Mouse (Mus musculus) limb, embryonic 11.5 days (tissue): ENCODE results near the gene Usp7. TPM values are rescaled to one million over a fixed set of nuclear protein-coding genes. Genes with fewer than 3 reads are reported as not detected.
"Not testable (repeated sequence)": the region's sequence is repeated elsewhere in the genome, so short reads cannot be mapped to it uniquely, and the experiment has no call there.

Source experiments
- ATAC-seq: fragments of 200-750 bp; cut with Nextera tagmentation; 2 replicates; pipeline ENCODE4 v1.8.0; 2017; ENCODE audit warnings: low read depth; ENCODE audit not compliant: insufficient number of reproducible peaks, low FRiP score, low TSS enrichment
- DNase-seq: peaks from one replicate; pipeline ENCODE4 v3.0.0-alpha.2; 2015; ENCODE audit warnings: low spot score
- H3K27ac ChIP-seq: fragments of 300-500 bp; sonication (generic); replicated peaks from 2 replicates; pipeline ENCODE4 v1.5.1; 2014; ENCODE audit warnings: low read depth, mild to moderate bottlenecking, low read length
- H3K27me3 ChIP-seq: fragments of 300-500 bp; sonication (generic); 2 replicates; pipeline ENCODE4 v1.6.1; 2014; ENCODE audit warnings: mild to moderate bottlenecking, low read length, mixed read lengths; ENCODE audit not compliant: control insufficient read depth, insufficient read depth
- H3K36me3 ChIP-seq: fragments of 300-500 bp; sonication (generic); 2 replicates; pipeline ENCODE4 v1.6.1; 2014; ENCODE audit warnings: mild to moderate bottlenecking, low read length, moderate library complexity, mixed read lengths; ENCODE audit not compliant: control insufficient read depth, insufficient read depth
- H3K4me1 ChIP-seq: fragments of 300-500 bp; sonication (generic); 2 replicates; pipeline ENCODE4 v1.6.1; 2014; ENCODE audit warnings: low read length, mixed read lengths; ENCODE audit not compliant: control insufficient read depth, insufficient read depth
- H3K4me2 ChIP-seq: fragments of 300-500 bp; sonication (generic); 2 replicates; pipeline ENCODE4 v1.6.1; 2014; ENCODE audit warnings: low read depth, mild to moderate bottlenecking, moderate library complexity; ENCODE audit not compliant: severe bottlenecking
- H3K4me3 ChIP-seq: fragments of 300-500 bp; sonication (generic); 2 replicates; pipeline ENCODE4 v1.5.1; 2014; ENCODE audit warnings: low read depth, low read length
- H3K9ac ChIP-seq: fragments of 300-500 bp; sonication (generic); 2 replicates; pipeline ENCODE4 v1.6.1; 2014; ENCODE audit warnings: mild to moderate bottlenecking, low read length
- H3K9me3 ChIP-seq: fragments of 300-500 bp; sonication (generic); 2 replicates; pipeline ENCODE4 v1.6.1; 2016; ENCODE audit warnings: low read length; ENCODE audit not compliant: control insufficient read depth
- WGBS: fragments of 180-500 bp; shearing (Covaris S2); extraction: QIAGEN DNeasy Blood & Tissue Kit; methylation state at CpG from one replicate; pipeline ENCODE4 v1.1.7; 2014; 5-methylcytosine and 5-hydroxymethylcytosine counted together
- polyA plus RNA-seq: library from polyadenylated mRNA; unstranded; fragments of >200 nt; fragmentation: Nextera tagmentation; extraction: Ambion mirVana; gene quantifications from 2 replicates; pipeline ENCODE4 v1.2.1, GENCODE M21; 2014

Gene Usp7
- polyA plus RNA-seq, 1 experiment from 2014 or later = 41.5 TPM

DNA sequence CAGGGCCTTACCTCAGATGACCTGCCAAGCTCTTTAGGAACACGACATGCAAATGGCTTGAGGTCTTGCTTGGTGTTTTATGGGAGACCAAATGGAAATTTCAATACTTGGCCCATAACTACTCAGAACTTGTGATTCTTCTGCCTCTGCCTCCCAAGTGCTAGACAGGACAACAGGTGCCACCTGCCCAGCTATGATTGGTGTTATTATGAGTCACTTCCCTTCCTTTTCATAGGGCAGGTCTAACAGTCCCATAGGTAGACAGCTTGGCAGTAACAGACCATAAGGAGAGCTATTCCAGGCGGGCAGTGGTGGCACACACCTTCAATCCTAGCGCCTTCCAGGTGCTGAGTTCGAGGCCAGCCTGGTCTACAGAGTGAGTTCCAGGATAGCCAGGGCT lies 58.5 kb downstream of the Usp7 start:
- no peaks in the 10 kb centered on the region for H3K27me3 ChIP-seq
- DNase-seq (no peak), ATAC-seq (no peak)
- no peak overlapping the region for H3K4me3 ChIP-seq
- H3K36me3 ChIP-seq = no peaks in the 10 kb centered on the region
- H3K4me2 ChIP-seq = no peak overlapping the region
- H3K27ac ChIP-seq = no peak overlapping the region
- H3K9me3 ChIP-seq = no peaks in the 10 kb centered on the region
- no peak overlapping the region for H3K9ac ChIP-seq
- WGBS = 94% methylated on average over 4 of the region's 4 CpGs
- H3K4me1 ChIP-seq = peaks cover 14% of the 10 kb centered on the region

DNA sequence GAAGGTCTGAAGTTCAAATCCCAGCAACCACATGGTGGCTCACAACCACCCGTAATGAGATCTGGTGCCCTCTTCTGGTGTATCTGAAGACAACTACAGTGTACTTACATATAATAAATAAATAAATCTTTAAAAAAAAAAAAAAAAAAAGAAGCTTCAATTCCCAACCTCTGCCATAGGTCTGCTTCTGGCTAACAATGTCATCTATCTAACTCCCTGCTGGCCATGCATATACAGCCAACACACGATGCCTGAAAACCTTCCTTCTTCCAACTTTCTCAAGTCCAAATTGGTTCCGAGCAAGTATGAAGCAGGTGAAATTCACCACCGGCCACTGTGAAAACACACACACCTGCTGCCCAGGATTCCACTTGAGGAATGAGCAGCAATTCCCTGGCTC lies 59.7 kb downstream of the Usp7 start:
- WGBS = 87% methylated on average over 3 of the region's 4 CpGs
- peaks cover 14% of the 10 kb centered on the region for H3K4me1 ChIP-seq
- H3K9me3 ChIP-seq, DNase-seq, ATAC-seq, H3K27ac ChIP-seq, H3K4me3 ChIP-seq, H3K36me3 ChIP-seq, H3K9ac ChIP-seq, H3K27me3 ChIP-seq, H3K4me2 ChIP-seq: not testable (repeated sequence)

DNA sequence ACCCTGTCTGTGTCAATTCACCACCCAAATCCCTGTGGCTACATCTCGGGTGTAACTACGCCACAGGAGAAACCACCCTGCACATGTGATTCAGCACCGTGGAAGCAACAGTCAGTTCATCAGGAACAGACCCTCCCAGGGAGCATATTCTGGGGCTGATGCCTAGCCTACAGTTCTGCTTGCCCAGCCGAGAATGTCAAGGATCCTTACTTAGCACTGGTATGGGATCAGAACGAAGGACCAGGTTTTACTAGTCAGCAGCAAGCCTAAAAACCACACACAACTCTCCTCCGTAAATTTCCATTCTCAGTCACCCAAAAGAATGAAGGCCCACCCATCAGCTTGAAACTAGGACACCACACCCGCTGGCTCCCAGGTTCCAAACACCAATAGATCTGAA lies 60.5 kb downstream of the Usp7 start:
- no peaks in the 10 kb centered on the region for H3K9me3 ChIP-seq
- DNase-seq (no peak), ATAC-seq (no peak)
- H3K4me1 ChIP-seq = peaks cover 9% of the 10 kb centered on the region
- H3K27me3 ChIP-seq = no peaks in the 10 kb centered on the region
- H3K27ac ChIP-seq = no peak overlapping the region
- no peaks in the 10 kb centered on the region for H3K36me3 ChIP-seq
- H3K4me3 ChIP-seq = no peak overlapping the region
- H3K4me2 ChIP-seq = no peak overlapping the region
- H3K9ac ChIP-seq = no peak overlapping the region
- WGBS = 87% methylated on average over 7 of the region's 7 CpGs

DNA sequence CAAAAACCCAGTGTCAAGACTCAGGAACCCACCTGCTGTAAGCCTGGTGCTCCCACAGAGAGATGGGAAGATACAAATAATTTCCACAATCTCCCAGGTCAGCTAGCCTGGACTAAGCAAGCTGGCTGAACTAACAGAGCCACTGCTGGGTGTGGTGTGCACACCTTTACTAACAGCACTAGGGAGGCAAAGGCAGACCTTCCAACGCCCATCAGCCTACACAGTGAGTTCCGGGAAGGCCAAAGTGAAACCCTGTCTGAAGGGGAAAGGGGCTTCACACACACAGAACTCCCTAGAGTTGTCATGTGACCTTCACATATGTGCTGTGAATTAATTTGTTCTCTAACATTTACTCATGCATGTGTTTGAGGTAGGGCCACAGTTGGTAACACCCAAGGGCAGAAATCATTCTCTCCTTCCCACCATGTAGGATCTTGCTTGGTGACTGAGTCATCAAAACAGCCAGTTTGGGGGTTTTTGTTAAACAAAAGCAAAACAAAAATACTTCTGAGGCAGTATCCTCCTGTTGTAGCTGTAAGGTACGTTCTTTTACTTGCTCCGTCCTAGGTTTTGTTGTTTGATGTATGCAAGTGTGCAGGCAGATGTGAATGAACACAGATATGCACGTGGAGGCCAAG lies 63.9 kb downstream of the Usp7 start:
- Histone ChIP-seq H3K27me3 (no peaks in the 10 kb centered on the region), H3K4me3 (no peak overlapping the region), H3K9me3 (no peaks in the 10 kb centered on the region), H3K36me3 (0 out of 2 replicates have a peak, but pooled peaks cover 2% of the 10 kb centered on the region), H3K27ac (no peak overlapping the region), H3K9ac (no peak overlapping the region), H3K4me2 (no peak overlapping the region), H3K4me1 (no peaks in the 10 kb centered on the region)
- WGBS = 91% methylated on average over 5 of the region's 5 CpGs
- DNase-seq (no peak), ATAC-seq (no peak)

DNA sequence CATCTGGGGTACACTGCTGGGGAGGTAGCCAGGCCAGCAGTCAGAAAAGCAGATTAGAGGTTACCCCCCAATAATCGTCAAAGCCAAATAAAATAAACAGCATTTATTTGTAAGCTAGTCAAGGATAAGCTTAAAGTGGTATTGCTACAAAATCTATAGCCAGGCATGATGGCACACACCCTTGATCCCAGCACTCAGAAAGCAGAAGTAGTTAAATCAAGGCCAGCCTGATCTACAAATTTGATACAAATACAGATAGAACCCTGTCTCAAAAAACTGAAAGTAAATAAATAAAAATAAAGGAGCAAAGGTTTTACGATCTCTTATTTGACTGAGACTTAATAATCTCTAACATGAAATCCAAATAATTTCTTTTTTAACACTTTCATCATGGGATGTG lies 66.3 kb downstream of the Usp7 start:
- H3K4me3 ChIP-seq = no peak overlapping the region
- no peak overlapping the region for H3K9ac ChIP-seq
- H3K4me1 ChIP-seq = no peaks in the 10 kb centered on the region
- 90% methylated on average over 2 of the region's 2 CpGs for WGBS
- H3K27me3 ChIP-seq = no peaks in the 10 kb centered on the region
- H3K9me3 ChIP-seq = no peaks in the 10 kb centered on the region
- no peak for DNase-seq
- no peak overlapping the region for H3K4me2 ChIP-seq
- 0 out of 2 replicates have a peak, but pooled peaks cover 2% of the 10 kb centered on the region for H3K36me3 ChIP-seq
- ATAC-seq = no peak
- no peak overlapping the region for H3K27ac ChIP-seq

DNA sequence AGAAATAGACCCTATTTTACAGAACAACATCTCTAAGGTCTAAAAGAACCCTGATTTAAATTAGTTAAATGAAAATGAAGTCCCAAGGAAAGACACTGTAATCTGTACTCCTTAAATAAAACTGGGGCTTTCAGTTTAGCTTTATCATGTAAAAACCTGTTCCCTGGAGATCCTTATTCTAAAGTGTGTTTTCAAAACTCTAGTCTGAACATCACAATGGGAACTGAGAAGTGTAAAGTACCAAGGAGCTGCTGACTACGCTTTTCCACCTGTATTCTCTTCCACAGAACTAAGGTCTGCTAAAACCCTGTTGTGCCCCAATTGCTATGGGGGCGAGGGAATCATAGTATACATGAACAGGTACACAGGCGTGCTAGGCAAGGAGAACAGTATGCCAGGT lies 68.1 kb downstream of the Usp7 start:
- no peak overlapping the region for H3K27ac ChIP-seq
- H3K4me3 ChIP-seq = no peak overlapping the region
- ATAC-seq (no peak), DNase-seq (no peak)
- H3K36me3 ChIP-seq = 0 out of 2 replicates have a peak, but pooled peaks cover 2% of the 10 kb centered on the region
- no peaks in the 10 kb centered on the region for H3K4me1 ChIP-seq
- WGBS = 92% methylated on average over 3 of the region's 3 CpGs
- no peak overlapping the region for H3K4me2 ChIP-seq
- H3K9ac ChIP-seq = no peak overlapping the region
- H3K9me3 ChIP-seq = no peaks in the 10 kb centered on the region
- no peaks in the 10 kb centered on the region for H3K27me3 ChIP-seq

DNA sequence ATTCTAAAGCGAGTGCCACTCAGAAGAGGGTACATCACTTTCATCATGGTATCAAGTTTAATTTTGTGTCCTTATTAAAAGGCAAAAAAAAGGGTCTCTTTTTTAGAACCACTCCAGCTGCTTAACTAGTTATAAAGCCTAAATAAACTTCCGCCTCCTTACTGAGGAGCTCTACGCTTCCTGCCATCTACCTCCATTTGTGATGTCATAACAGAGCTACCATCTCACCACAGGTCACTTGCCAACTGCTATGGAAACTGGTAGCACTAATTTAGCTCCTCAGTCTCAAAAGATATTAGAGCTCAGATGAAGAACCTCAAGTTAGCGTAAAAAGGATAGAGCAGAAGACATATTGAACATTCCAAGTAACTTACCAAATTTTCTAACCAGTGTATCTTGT lies 71.7 kb downstream of the Usp7 start:
- ATAC-seq (no peak), DNase-seq (no peak)
- Histone ChIP-seq H3K27ac (no peak overlapping the region), H3K27me3 (no peaks in the 10 kb centered on the region), H3K4me1 (no peaks in the 10 kb centered on the region), H3K9me3 (no peaks in the 10 kb centered on the region), H3K36me3 (peaks cover 3% of the 10 kb centered on the region), H3K4me2 (no peak overlapping the region), H3K4me3 (no peak overlapping the region), H3K9ac (no peak overlapping the region)
- WGBS = 92% methylated on average over 4 of the region's 4 CpGs

DNA sequence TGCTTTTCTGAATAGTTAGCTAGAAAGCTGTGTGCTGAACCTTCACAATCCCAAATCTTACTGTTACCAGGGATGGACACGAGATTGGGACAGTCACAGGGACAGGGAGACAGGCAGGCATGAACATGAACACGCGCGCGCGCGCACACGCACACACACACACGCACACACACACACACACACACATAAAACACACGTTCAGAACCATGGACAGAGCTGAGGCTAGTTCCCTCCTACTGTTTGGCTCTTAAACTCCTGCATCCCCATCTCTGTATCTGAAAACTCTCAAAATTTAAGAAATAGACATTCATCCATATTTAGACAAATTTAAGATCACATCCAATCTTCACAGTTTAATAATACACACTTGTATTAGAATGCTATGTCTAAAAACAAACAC lies 74.4 kb downstream of the Usp7 start:
- no peak overlapping the region for H3K27ac ChIP-seq
- WGBS = 92% methylated on average over 10 of the region's 10 CpGs
- ATAC-seq (no peak), DNase-seq (peak; percentile 36)
- no peaks in the 10 kb centered on the region for H3K27me3 ChIP-seq
- H3K4me1 ChIP-seq = no peaks in the 10 kb centered on the region
- H3K36me3 ChIP-seq = peaks cover 11% of the 10 kb centered on the region
- H3K9ac ChIP-seq = no peak overlapping the region
- no peak overlapping the region for H3K4me3 ChIP-seq
- H3K4me2 ChIP-seq = no peak overlapping the region
- no peaks in the 10 kb centered on the region for H3K9me3 ChIP-seq

DNA sequence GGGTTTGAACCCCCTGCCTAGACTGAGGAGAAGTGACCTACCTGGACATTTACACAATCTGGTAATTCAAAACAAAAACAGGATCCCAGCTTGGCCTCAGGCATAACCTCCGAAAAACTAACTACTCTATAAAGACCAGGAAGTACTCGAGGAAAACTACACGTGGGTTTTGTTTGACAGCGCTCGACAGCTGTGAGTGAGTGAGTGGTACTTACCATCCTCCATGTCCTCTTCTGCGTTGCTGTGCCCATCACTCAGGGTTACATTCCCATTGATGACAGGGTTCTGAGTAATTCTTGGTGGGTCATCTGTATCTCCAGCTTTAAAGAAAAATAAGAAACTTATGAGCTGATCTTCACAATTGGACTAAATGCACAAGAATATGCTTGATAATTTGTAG lies 75.8 kb downstream of the Usp7 start:
- ATAC-seq = no peak
- no peaks in the 10 kb centered on the region for H3K27me3 ChIP-seq
- no peak overlapping the region for H3K4me3 ChIP-seq
- no peaks in the 10 kb centered on the region for H3K9me3 ChIP-seq
- H3K9ac ChIP-seq = no peak overlapping the region
- no peak for DNase-seq
- no peak overlapping the region for H3K27ac ChIP-seq
- peaks cover 17% of the 10 kb centered on the region for H3K36me3 ChIP-seq
- H3K4me2 ChIP-seq = no peak overlapping the region
- H3K4me1 ChIP-seq = no peaks in the 10 kb centered on the region
- 69% methylated on average over 6 of the region's 6 CpGs for WGBS
